Mouse (Mus musculus) heart, postnatal 10 days (tissue): ENCODE measurements around the gene Fam216a. TPM values are rescaled to one million over a fixed set of nuclear protein-coding genes. Genes with fewer than 3 reads are reported as not detected.
"Not testable (repeated sequence)": the region's sequence is repeated elsewhere in the genome, so short reads cannot be mapped to it uniquely, and the experiment has no call there.

Experiments
- DNase-seq, 2 experiments: peaks; one replicate each; pipeline ENCODE4 v3.0.0; 2021
- intact Hi-C: fragments of 180-260 bp; cut with DNase I; formaldehyde crosslinking; loops from one replicate; pipeline ENCODE4 v1.15.1; 2025
- total RNA-seq, 2 experiments: library from RNA; stranded (reverse); gene quantifications; 2 replicates each; pipeline ENCODE4 v1.2.3; 2021

Gene Fam216a
- 10 to 100 TPM; 17.1 to 22.7 TPM for total RNA-seq

DNA sequence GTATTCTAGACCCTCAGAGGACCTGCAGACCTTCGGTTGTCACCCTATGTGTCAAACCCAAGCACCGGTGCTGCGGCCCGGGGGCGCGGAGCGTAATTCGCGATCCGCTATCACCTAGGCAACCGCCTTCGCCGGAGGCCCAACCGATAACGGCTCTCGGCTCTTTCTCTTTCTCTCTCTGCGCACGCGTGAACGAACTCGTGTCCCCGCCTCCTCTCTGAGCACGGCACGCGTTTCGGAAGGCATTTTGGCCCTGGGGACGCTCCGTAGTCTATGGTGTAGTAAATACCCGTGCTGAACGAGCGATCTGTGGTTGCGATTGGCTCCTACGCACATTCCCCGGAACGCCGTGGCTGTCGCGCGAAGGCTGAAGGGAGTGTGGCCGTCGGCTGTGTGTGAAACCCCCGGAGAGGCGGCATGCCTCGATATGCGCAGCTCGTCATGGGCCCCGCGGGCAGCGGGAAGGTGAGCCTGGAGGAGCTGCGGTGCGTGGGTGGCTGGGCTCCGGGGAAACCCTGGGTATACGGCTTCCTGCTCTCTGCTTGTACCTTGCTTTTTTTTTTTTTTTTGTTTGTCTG, at the start of gene Fam216a:
Gene Fam216a (minus strand): TSS at position 173 of the 578 bp plus-strand sequence.
- DNase-seq = peak; percentile 99 to 100
- intact Hi-C loops = no loop called here

DNA sequence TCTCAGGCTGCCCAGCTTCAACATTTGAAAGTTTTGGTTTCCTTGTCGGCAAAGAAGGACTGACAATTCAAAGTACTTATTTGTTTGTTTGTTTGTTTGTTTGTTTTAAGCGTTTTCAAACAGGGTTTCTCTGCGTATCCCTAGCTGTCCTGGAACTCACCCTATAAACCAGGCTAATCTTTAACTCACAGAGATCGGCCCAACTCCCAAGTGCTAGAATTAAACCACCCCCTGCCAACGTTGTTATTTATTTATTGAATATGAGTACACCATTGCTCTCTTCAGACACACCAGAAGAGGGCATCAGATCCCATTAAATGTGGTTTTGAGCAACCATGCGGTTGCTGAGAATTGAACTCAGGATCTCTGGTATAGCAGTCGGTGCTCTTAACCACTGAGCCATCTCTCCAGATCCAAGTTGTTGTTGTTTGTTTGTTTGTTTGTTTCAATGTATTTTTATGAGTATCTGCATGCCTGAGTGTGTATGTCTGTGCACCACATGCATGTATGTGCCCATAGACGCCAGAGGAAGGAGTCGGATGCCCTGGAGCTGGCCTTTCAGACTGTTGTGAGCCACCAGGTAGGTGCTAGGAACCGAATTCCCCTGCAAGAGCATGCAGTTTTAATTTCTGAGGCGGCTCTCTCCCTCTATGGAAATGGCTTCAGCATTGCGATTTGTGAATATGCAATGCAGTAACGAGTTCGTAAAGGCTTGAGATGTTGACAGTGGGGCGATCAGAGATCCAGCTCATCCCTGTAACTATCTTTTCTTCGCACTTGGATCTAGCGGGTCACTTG, 49.3 kb upstream of the Fam216a start, which contains the start of gene Anapc7:
Gene Anapc7 (plus strand): TSS at position 423 of the 798 bp plus-strand sequence.
- intact Hi-C loops = loop anchor here (5.0 kb wide), 2 partner anchors 206 to 306 kb away; no protein-coding TSS in a partner anchor
- DNase-seq = no peak

DNA sequence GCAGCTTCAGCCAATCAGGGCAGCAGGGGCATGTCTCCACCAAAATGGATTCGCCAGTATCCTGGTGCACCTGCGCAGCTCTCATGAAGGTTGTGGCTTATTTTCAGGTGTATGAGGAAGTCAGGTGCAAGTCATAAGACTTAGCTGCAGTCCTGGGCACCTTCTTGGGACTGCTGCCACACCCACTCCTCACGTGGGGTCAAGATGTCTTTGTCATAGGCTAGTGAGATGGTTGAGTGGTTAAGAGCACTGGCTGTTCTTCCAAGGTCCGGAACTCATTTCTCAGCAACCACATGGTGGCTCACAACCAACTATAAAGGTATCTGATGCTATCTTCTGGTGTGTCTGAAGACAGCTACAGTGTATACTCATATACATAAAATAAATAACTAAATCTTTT, 48.5 kb upstream of the Fam216a start:
- DNase-seq = not testable (repeated sequence)
- intact Hi-C loops = loop anchor here (5.0 kb wide), 2 partner anchors 207 to 307 kb away; no protein-coding TSS in a partner anchor

DNA sequence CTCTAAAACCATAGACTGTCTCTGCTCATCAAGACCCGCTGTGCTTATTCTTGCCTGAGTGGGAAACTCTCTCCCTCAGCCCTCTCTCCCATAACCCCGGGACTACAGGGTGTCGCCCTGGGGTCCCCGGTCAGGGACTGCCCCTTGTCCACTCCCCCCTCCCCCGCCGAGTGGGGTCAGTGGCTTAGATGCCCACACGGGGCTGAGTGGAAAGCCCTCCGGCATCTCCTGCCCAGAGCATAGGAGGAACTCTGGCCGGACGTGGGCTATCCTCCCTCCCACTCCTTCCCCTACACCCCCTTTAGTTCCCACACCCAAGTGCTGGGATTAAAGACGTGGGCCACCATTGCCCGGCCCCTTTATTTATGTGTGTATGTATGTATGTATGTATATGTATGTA, 43.3 kb upstream of the Fam216a start:
- intact Hi-C loops = no loop called here
- DNase-seq = no peak

DNA sequence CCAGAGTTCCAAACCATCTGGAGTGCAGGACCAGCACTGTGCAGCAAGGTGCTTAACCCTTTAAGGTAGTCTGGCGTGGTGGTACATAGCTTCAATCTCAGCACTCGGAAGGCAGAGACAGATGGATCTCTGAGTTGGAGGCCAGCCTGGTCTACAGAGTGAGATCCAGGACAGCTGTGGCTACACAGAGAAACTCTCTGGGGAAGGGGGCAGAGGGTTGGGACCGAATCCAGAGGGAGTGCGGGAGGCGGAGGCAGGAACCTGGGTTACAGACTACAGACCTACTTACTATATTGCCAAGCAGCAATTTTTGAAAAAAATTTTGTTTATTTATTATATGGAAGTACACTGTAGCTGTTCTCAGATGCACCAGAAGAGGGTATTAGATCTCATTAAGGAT, 42.2 kb upstream of the Fam216a start:
- intact Hi-C loops = no loop called here
- DNase-seq = no peak

- peak; percentile 50 to 58 for DNase-seq
- intact Hi-C loops = no loop called here
Measured at GRCm38 (mm10) chr5:122412826-122413225, 40.7 kb upstream of the Fam216a start.

GRCm38 (mm10) chr5:122411892-122412291, 39.7 kb upstream of the Fam216a start:
- no peak for DNase-seq
- intact Hi-C loops = no loop called here

GRCm38 (mm10) chr5:122409692-122410645, 37.8 kb upstream of the Fam216a start:
- DNase-seq = no peak
- intact Hi-C loops = loop anchor here (10.0 kb wide), 1 partner anchor 315 kb away; no protein-coding TSS in a partner anchor

DNA sequence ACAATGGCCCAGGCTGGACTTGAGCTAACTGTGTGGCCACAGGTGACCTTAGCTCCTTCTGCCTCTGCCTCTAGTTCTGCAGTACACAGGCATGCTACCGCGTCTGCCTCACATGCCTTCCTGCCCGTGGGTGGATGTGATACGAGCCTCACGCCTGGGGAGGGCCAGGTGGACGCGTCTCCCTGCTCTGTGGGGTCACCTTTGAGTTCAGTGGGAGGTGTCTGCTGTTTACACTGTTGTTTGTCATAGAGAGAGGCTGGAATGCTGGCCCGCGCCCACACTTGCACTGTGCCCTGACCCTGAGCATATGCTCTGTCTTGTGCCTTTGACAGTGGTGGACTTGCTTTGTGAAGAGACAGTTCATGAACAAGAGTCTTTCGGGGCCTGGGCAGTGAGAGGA, 33.4 kb upstream of the Fam216a start:
- no peak for DNase-seq
- intact Hi-C loops = loop anchor here (10.0 kb wide), 1 partner anchor 319 kb away; no protein-coding TSS in a partner anchor

DNA sequence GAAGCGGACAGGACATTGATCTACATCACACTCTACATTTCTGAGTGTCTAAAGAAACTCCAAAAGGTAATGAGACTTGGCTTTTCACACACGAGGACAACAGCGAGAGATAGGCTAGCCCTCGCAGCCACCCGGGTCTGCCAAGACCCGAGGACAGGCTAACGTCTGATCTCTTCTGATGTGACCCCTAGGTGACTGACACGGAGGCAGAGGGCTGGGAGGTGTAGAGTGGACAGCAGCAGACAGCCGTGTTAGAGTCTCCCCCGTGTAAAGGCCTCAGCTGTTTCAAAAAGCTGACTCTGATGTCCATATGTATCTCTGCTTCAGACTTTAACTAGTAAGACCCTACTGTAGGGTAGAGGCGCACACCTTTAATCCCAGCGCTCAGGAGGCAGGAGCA, 31.2 kb upstream of the Fam216a start:
- DNase-seq = no peak
- intact Hi-C loops = loop anchor here (5.0 to 10.0 kb wide), 2 partner anchors 224 to 321 kb away; no protein-coding TSS in a partner anchor

GRCm38 (mm10) chr5:122402772-122403171, 30.6 kb upstream of the Fam216a start:
- DNase-seq = peak; percentile 87 to 92
- intact Hi-C loops = loop anchor here (5.0 to 10.0 kb wide), 2 partner anchors 225 to 322 kb away; no protein-coding TSS in a partner anchor

DNA sequence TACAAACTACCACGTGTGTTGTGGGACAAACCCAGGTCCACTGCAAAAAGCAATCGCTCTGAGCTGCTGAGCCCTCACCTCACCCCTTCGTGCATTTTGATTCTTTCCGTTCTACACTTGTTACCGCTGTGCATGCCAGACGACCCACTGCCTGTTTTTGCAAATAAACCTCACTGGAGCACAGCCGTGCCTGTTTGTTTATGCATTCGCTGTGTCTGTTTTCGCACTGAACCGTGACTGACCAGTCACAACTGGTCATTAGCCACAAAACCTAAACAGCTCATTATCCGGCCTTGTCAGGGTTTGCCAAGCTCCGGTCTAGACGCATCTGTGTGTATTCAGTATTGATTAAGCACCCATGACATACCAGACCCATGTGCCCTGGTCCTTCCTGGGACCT, 30.0 kb upstream of the Fam216a start:
- DNase-seq = no peak
- intact Hi-C loops = loop anchor here (5.0 to 10.0 kb wide), 2 partner anchors 225 to 323 kb away; no protein-coding TSS in a partner anchor

DNA sequence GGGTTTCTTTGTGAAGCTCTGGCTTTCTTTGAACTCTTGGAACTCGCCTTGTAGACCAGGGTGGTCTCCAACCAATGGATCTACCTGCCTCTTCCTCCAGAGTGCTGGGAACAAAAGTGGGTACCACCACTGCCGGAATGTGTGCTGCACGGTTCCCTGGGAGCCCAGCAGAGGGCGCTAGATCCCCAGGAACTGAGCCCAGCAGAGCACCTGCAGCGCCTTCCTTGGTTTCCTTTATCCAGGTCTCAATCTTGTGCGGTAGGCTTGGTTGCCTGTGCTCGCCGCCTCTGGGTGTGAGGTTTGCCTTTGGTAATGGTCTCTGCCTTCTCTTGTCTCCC, 29.1 kb upstream of the Fam216a start:
- peak; percentile 83 to 86 for DNase-seq
- intact Hi-C loops = loop anchor here (5.0 to 10.0 kb wide), 2 partner anchors 226 to 324 kb away; no protein-coding TSS in a partner anchor

DNA sequence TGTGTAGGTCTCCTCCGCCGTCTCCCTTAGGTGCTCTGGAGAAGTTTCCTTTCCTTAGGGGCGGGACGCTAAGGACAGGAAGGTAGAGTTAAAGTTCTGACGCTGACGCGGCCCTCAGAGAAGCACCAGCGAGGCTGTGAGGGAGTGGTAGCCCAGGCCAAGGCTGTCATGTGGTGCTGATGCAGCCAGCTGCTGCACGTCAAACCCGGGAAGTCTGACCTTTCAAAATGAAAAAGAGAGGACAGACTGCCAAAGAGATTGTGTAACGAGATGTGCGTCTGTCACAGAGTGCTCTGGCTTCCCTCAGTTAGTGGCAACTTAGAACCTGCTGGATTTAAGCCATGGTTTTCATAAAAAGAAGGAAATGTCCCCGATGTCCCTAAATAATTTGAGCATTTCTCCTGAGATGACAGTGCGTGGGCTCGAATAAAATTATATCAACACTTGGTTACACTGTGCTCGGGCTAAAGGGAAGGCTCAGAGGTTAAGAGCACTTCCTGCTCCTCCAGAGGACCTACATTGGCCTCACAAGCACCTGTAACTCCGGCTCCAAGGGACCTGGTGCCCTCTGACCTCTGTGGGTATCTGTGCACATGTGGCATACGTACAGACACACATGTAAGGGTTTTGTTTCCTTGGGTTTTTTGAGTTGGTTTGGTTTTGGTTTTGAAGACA, 28.6 kb upstream of the Fam216a start:
- intact Hi-C loops = loop anchor here (5.0 to 10.0 kb wide), 2 partner anchors 227 to 324 kb away; no protein-coding TSS in a partner anchor
- peak; percentile 83 to 88 for DNase-seq

- intact Hi-C loops = loop anchor here (5.0 to 10.0 kb wide), 2 partner anchors 227 to 325 kb away; no protein-coding TSS in a partner anchor
- DNase-seq = peak in 1 of 2 experiments; percentile 34
Measured at GRCm38 (mm10) chr5:122399871-122400270, 27.7 kb upstream of the Fam216a start.

DNA sequence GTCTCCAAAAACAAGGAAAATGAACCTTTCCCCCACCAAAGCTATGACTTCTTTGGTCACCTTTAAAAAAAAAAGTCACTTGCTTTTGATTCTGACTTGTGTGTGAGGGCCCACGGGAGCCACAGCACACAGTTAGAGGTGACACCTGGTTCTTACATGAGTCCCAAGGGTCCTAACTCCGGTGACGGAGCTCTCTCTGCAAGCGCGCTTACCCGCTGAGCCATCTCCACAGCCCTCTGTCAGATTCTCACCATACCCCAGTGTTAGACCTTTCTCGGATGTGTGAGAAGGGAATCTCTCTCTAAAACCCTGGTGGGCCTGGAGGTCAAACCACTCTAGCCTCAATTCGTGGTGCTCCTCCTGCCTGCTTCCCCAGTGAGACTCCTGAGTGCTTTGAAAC, 25.3 kb upstream of the Fam216a start:
- DNase-seq = no peak
- intact Hi-C loops = no loop called here

GRCm38 (mm10) chr5:122396791-122397190, 24.6 kb upstream of the Fam216a start:
- peak; percentile 61 to 64 for DNase-seq
- intact Hi-C loops = no loop called here

- DNase-seq = peak; percentile 76 to 89
- intact Hi-C loops = loop anchor here (5.0 kb wide), 3 partner anchors 107 to 262 kb away; no protein-coding TSS in a partner anchor
Measured at GRCm38 (mm10) chr5:122393887-122394286, 21.7 kb upstream of the Fam216a start.

DNA sequence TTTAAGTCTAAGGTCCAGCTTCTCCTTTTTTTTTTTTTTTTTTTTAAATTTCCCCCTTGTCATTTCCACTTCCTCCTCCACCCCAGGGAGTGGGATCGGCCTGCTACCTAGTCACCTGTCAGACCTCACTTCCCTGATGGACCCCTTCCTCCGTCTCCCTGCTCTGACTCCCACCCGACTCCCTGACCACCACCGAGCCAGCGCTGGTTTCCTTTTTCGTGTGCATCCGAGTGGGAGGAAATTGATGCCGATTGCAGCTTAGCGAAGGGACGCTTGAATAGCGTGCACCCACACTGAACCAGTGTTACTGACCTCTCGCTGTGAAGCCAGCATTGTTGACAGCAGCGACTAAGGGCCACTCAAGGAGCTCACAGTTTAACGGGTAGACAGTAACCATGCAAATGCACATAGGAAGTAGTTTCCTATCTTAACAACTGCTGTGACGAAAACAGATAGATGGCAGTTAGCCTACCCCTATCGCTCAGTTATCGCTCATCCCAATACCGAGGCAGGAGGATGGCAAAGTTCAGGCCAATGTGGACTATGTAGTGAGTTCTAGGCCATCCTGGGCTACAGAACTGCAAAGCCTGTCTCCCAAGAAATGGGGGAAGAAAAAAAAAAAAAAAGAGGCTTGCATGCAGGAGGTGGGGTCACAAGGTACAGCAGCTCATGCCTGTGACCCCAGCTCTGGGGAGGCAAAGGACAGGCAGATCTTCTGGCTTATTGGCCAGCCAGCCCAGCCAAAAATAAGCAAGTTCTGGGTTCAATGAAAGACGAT, 20.3 kb upstream of the Fam216a start:
- peak; percentile 34 to 54 for DNase-seq
- intact Hi-C loops = loop anchor here (5.0 kb wide), 3 partner anchors 105 to 260 kb away; no protein-coding TSS in a partner anchor
